Mouse (Mus musculus) testis, adult 2 months (tissue): ENCODE data around the gene Stk38l.

Experiments used
- CTCF ChIP-seq: fragments of 200-500 bp; IDR thresholded peaks from 2 replicates; pipeline ENCODE4 v1.5.1; 2012; ENCODE audit warnings: low read depth, mild to moderate bottlenecking, inconsistent platforms, low read length, moderate library complexity; ENCODE audit not compliant: control insufficient read depth, insufficient read depth, insufficient replicate concordance
- POLR2A ChIP-seq: fragments of 200-500 bp; IDR thresholded peaks from 2 replicates; pipeline ENCODE4 v1.6.1; 2012; ENCODE audit warnings: low read depth, mild to moderate bottlenecking, inconsistent platforms, low read length, moderate library complexity; ENCODE audit not compliant: control insufficient read depth

DNA sequence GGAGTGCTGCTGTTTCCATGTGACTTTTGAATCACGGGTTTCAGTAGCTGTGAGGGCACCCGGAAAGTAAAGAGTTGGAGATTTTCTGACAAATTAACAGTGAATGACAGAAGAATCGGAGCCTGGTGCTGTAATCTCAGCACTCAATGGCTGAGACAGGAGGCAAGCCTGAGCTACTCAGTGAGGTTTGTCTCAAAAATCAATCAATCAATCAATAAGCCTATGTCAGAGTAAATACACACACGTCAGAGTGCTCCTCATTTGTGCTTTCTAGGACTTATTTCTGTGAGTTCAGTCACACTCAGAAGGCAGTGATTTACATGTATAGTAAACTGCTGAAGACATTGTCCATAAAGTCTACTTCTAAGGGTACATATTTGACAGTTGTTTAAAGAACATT, 40.5 kb downstream of the Stk38l start:
- TF ChIP-seq CTCF (no peak), POLR2A (no peak)
